Mouse (Mus musculus) right cerebral cortex, postnatal 10 days (tissue): Measurements from ENCODE around the gene Kcnj3.

Source experiments
- DNase-seq, 2 experiments: peaks; one replicate each; pipeline ENCODE4 v3.0.0; 2021; ENCODE audit warnings: low spot score in 2 of 2

Gene Kcnj3

DNA sequence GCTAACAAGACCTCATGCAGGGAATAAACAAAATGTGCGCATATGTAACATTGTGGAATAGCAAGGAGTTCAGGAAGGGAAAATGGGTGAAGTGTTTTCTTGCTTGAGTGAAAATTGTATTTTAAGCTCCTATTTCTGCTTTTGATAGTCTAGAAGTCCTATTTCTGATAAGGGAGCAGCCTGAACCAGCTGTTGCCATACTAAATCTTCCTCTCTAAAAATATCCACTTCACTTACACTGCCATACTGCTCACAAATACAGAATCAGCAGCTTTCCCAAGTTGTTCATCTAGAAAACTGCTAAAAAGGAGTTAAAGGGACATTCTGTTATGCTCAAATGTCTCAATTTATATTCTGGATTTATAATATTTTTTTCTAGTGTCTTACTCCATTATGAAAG, 69.9 kb downstream of the Kcnj3 start:
- no peak for DNase-seq

DNA sequence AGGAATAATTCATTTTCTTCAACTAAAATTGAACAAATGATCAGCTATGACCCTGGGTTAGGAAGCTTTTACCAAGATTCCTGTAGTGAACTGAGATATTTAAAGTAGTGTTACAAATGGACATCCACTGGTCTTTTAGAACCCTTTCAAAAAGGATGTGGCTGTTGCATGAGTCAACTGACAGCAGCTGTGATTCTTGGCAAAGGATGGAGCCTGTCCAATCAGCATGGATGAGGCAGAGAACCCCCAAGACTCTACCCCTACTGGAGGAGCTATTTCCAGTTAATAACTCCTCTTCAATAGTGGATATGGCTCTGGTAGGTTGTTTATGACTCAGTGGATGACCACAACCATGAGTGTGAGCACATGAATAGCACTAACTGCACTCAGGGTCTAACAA, 81.5 kb downstream of the Kcnj3 start:
- no peak for DNase-seq

DNA sequence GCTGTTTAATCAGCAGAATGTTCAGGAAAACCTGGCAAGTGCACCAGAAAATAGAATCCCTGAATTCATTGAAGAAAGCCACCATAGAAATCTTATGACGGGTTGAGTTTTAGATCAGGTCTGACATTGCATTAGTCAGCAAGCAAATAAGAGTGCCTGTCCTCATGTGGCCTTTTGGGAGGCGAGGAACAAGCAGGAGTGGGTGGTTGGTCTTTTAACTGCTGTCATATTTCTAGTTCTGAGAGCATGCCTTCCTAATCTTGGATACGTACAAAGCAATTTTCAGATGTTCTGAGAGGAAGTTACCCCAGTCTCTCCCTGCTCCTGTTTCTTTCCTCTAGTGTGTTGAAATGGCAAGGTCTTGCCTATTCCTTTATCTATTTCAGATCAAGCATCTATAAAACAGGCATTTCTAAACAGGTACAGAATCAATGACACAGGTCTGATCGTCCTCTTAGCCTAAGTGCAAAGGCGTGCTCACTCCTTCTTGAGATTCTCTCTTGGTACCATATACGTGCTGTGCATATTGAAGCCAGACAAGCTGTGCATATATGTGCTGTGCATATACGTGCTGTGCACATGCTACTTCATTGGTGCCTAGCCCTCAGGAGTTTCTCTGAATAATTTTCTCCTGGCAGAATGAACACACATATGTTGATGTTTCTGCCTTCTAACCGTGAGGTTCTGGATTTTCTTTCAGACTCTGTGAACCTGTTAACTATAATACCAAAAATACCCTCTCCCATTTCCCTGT, 97.1 kb downstream of the Kcnj3 start:
- DNase-seq = peak in 1 of 2 experiments; percentile 43

DNA sequence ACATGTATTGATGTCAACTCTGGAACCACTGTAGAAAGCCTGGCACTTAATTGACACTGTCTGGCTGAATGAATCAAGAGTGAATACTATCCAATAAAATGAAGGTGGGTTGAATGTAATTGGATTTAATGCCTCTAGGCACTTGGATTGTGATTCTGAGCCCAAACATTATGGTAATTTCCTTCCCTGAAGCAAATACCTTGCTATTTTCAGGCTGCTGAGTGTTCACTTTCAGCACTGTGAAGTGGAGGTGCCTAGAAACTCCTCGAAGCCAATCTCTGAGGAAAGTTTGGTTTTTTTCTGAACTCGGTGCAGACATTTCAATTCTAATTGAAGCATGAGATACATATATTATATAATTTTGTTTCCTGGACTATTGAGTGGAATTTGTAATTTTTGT, 99.2 kb downstream of the Kcnj3 start:
- DNase-seq = no peak

DNA sequence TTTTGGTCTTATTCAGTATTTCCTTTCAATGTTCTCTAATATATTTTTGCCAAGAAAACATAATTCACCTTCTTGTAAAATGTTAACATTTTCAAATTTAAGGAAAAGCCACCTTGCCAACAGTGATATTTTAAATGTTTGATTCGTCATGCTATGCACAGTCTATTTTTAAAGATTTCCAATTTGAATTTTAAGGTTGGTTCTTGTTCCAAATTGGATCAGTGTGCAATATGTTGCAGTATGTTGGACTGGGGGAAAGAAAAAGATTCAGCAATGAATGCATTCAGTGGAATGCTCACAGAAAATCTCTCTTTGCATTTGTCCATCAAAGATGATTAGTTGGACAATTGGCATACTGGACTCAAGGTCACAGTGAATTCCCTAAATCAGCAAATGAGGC, 99.7 kb downstream of the Kcnj3 start:
- DNase-seq = no peak

DNA sequence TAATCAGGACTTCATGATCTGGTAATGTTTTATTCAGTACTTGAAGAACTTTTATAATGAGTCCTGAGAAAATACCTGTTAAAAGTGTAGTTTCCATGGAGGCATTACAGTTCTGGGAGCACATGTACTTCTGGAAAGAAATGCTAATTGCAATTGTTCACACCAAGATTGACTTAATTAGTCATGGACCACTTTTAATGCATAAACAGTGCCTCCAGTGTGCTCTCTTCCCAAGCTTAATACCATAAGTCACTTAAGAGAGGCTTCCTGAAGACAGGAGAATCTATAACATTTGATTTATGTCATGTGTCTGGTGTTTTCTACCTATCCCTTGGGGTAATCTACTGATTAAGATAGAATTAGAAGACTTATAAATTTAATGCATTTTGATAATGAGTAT, 111.8 kb downstream of the Kcnj3 start:
- no peak for DNase-seq

DNA sequence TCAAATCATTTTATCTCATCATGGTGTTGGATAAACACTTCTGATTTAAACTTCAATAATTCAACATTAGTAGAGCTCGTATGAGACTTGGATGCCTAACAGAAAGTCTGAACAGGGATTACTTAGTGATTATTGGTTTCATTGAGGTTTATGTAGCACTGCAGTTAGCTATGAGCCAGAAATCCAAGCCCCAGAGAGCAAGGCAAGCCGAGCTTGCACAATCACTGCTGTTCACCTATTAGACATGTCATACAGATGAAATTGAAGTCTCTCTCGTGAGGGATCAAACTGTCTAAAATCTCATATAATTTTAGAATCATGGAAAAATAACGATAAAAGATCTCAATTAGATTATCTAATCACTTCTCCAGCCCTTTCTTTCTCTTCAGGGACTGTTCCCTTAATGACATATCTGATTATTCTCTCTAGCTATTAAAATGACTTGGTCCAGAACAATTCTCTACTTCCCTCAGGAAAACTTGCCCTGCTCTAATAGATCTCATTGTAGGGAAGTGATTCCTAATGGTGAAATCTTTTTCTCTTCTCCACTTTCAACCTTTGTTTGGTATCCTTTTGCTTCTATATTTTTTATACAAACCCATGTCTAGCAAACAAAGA, 122.7 kb downstream of the Kcnj3 start:
- no peak for DNase-seq

DNA sequence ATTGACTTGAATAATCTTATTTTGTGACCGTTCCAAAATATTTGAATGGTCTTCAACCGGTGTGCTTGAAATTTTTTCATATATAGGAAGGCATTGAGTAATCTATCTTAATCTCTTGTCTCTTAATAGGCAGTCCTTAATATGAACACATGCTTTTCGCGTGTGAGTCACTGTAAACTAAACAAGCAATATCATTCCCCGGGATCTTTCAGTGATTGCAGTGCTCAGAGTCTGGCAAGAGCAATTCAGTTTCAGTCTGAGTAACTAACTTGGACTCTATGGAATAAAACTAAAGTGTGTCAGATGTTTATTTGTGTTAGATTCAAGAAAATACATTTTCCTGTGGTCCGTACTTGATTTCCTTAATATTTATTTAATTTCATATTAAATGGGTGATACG, 133.5 kb downstream of the Kcnj3 start:
- no peak for DNase-seq

DNA sequence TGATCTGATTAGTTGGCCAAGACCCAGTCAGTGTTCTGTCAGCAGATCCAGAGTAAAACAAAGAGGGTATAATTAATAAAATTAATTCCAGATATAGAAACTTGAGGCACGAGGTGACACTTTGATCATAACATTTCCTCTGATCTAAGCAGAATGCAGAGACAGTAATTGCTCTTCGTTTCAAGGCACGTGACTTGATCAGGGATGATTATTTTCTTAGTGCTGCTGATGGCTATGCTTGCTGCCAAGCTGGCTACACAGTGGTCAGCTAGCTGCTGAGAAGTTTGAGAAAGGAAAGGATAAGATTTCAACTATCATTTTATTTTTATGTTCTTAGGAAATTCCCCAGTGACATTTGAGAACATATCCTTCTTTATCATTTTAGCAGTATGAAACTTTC, 135.7 kb downstream of the Kcnj3 start:
- DNase-seq = no peak

DNA sequence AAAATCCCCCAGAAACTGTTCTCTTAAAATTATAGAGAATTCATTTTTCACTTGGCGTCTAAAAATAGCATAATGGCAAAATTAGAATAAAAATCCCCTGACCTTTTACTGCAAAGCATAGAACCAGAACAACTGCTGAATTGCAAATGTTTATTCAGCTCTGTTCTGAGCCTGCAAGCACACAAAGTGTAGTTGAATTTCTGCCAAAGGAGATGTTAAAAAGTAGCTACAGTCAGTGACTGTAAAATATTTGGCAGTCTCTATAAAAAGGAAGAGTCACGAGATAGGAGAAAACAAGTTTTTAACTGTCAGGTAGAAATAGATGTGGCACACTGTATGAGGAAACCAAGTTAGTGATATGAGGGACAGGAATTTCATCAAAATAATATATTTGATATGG, 144.5 kb downstream of the Kcnj3 start:
- DNase-seq = no peak

DNA sequence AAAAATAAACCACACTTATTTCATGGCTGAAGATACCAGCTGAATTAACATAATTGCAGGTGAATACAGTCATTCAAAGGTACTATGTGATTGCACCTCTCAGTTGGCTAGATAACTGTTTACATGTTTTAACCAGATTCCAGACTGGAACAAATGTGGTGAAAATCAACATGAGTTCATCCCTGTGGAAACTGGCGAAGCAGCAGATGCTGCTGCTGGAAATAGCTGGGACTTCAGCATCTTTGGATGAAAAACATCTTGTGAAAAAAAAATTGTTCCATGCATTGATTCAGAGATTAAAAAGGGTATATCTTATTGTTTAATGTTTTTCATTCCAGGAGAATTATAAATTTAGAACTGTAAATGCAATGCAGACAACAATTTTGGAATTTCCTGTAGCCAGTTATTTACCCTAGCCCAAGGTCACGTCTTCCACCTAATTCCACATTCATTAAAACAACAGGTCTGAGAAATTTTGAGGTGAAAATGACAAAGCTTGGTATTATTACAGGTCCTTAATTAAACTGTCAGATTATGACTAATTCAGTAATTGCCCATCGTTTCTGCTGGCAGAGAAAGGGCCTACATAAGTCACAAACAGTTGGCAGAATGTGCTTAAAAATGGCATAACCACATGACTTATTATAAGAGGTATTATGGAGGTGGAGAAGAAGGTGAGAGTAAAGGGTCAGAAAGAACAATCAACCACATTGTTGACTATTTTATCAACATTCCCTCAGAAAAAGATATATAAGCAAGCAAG, 155.6 kb downstream of the Kcnj3 start:
- peak; percentile 40 to 56 for DNase-seq
